Mouse (Mus musculus): ENCODE results near the gene Abca8b. TPM values are rescaled to one million over a fixed set of nuclear protein-coding genes. Genes with fewer than 3 reads are reported as not detected.
"Not testable (repeated sequence)": the region's sequence is repeated elsewhere in the genome, so short reads cannot be mapped to it uniquely, and the experiment has no call there.

The Abca8b gene
- polyA plus RNA-seq, 1 experiment from 2014 or later = 0.58 TPM

GRCm38 (mm10) chr11:109988164-109988563, 7.5 kb downstream of the Abca8b start:
- no peak for ATAC-seq (ENCODE audit: insufficient number of reproducible peaks, insufficient read depth, low FRiP score, low read depth)
- Histone ChIP-seq H3K4me1 (ENCODE audit: control insufficient read depth, insufficient read depth, low read length) (no peaks in the 10 kb centered on the region), H3K36me3 (ENCODE audit: control insufficient read depth, insufficient read depth, low read length) (no peaks in the 10 kb centered on the region), H3K9ac (replicated peaks; ENCODE audit: low read depth, low read length) (no peak overlapping the region), H3K4me2 (replicated peaks; ENCODE audit: low read depth, low read length) (no peak overlapping the region), H3K27me3 (ENCODE audit: control insufficient read depth, insufficient read depth, low read length) (no peaks in the 10 kb centered on the region), H3K4me3 (ENCODE audit: low read depth, low read length) (no peak overlapping the region), H3K9me3 (ENCODE audit: control insufficient read depth, low read depth, low read length) (no peaks in the 10 kb centered on the region), H3K27ac (ENCODE audit: low read length) (no peak overlapping the region)
- WGBS = 41% methylated on average over 1 of the region's 1 CpGs

GRCm38 (mm10) chr11:109987460-109988072, 8.1 kb downstream of the Abca8b start:
- not testable (repeated sequence) for ATAC-seq (ENCODE audit: insufficient number of reproducible peaks, insufficient read depth, low FRiP score, low read depth); H3K9me3 ChIP-seq (ENCODE audit: control insufficient read depth, low read depth, low read length); H3K27ac ChIP-seq (ENCODE audit: low read length); H3K36me3 ChIP-seq (ENCODE audit: control insufficient read depth, insufficient read depth, low read length); H3K4me3 ChIP-seq (ENCODE audit: low read depth, low read length); H3K4me1 ChIP-seq (ENCODE audit: control insufficient read depth, insufficient read depth, low read length); H3K27me3 ChIP-seq (ENCODE audit: control insufficient read depth, insufficient read depth, low read length); H3K9ac ChIP-seq (replicated peaks; ENCODE audit: low read depth, low read length); H3K4me2 ChIP-seq (replicated peaks; ENCODE audit: low read depth, low read length)
- WGBS = 29% methylated on average over 10 of the region's 11 CpGs

GRCm38 (mm10) chr11:109981872-109982271, 13.8 kb downstream of the Abca8b start:
- 93% methylated on average over 2 of the region's 2 CpGs for WGBS

GRCm38 (mm10) chr11:109970521-109970920, 25.1 kb downstream of the Abca8b start:
- no peak overlapping the region for H3K4me3 ChIP-seq (ENCODE audit: low read depth, low read length)
- H3K9ac ChIP-seq (replicated peaks; ENCODE audit: low read depth, low read length) = no peak overlapping the region
- no peaks in the 10 kb centered on the region for H3K36me3 ChIP-seq (ENCODE audit: control insufficient read depth, insufficient read depth, low read length)
- no peak overlapping the region for H3K27ac ChIP-seq (ENCODE audit: low read length)
- no peaks in the 10 kb centered on the region for H3K27me3 ChIP-seq (ENCODE audit: control insufficient read depth, insufficient read depth, low read length)
- 79% methylated on average over 4 of the region's 4 CpGs for WGBS
- no peaks in the 10 kb centered on the region for H3K4me1 ChIP-seq (ENCODE audit: control insufficient read depth, insufficient read depth, low read length)
- no peak overlapping the region for H3K4me2 ChIP-seq (replicated peaks; ENCODE audit: low read depth, low read length)
- no peaks in the 10 kb centered on the region for H3K9me3 ChIP-seq (ENCODE audit: control insufficient read depth, low read depth, low read length)
- ATAC-seq (ENCODE audit: insufficient number of reproducible peaks, insufficient read depth, low FRiP score, low read depth) = no peak

More at GRCm38 (mm10) chr11:109981872-109982271, 13.8 kb downstream of the Abca8b start:
- Histone ChIP-seq H3K27me3 (ENCODE audit: control insufficient read depth, insufficient read depth, low read length) (no peaks in the 10 kb centered on the region), H3K4me3 (ENCODE audit: low read depth, low read length) (no peak overlapping the region), H3K36me3 (ENCODE audit: control insufficient read depth, insufficient read depth, low read length) (no peaks in the 10 kb centered on the region), H3K4me2 (replicated peaks; ENCODE audit: low read depth, low read length) (no peak overlapping the region), H3K9ac (replicated peaks; ENCODE audit: low read depth, low read length) (no peak overlapping the region), H3K4me1 (ENCODE audit: control insufficient read depth, insufficient read depth, low read length) (no peaks in the 10 kb centered on the region), H3K27ac (ENCODE audit: low read length) (no peak overlapping the region), H3K9me3 (ENCODE audit: control insufficient read depth, low read depth, low read length) (no peaks in the 10 kb centered on the region)
- ATAC-seq (ENCODE audit: insufficient number of reproducible peaks, insufficient read depth, low FRiP score, low read depth) = no peak

- Histone ChIP-seq H3K36me3 (ENCODE audit: control insufficient read depth, insufficient read depth, low read length) (no peaks in the 10 kb centered on the region), H3K27ac (ENCODE audit: low read length) (no peak overlapping the region), H3K9ac (replicated peaks; ENCODE audit: low read depth, low read length) (no peak overlapping the region), H3K4me2 (replicated peaks; ENCODE audit: low read depth, low read length) (no peak overlapping the region), H3K4me1 (ENCODE audit: control insufficient read depth, insufficient read depth, low read length) (no peaks in the 10 kb centered on the region), H3K4me3 (ENCODE audit: low read depth, low read length) (no peak overlapping the region), H3K27me3 (ENCODE audit: control insufficient read depth, insufficient read depth, low read length) (no peaks in the 10 kb centered on the region), H3K9me3 (ENCODE audit: control insufficient read depth, low read depth, low read length) (no peaks in the 10 kb centered on the region)
- WGBS = 83% methylated on average over 4 of the region's 4 CpGs
- ATAC-seq (ENCODE audit: insufficient number of reproducible peaks, insufficient read depth, low FRiP score, low read depth) = no peak
Observed at GRCm38 (mm10) chr11:109961495-109962492, 33.9 kb downstream of the Abca8b start.

GRCm38 (mm10) chr11:109955185-109955584, 40.5 kb downstream of the Abca8b start:
- H3K36me3 ChIP-seq (ENCODE audit: control insufficient read depth, insufficient read depth, low read length) = no peaks in the 10 kb centered on the region
- no peaks in the 10 kb centered on the region for H3K4me1 ChIP-seq (ENCODE audit: control insufficient read depth, insufficient read depth, low read length)
- no peak for ATAC-seq (ENCODE audit: insufficient number of reproducible peaks, insufficient read depth, low FRiP score, low read depth)
- H3K4me2 ChIP-seq (replicated peaks; ENCODE audit: low read depth, low read length) = no peak overlapping the region
- no peaks in the 10 kb centered on the region for H3K9me3 ChIP-seq (ENCODE audit: control insufficient read depth, low read depth, low read length)
- no peaks in the 10 kb centered on the region for H3K27me3 ChIP-seq (ENCODE audit: control insufficient read depth, insufficient read depth, low read length)
- 89% methylated on average over 1 of the region's 1 CpGs for WGBS
- no peak overlapping the region for H3K4me3 ChIP-seq (ENCODE audit: low read depth, low read length)
- no peak overlapping the region for H3K9ac ChIP-seq (replicated peaks; ENCODE audit: low read depth, low read length)
- no peak overlapping the region for H3K27ac ChIP-seq (ENCODE audit: low read length)

GRCm38 (mm10) chr11:109936915-109937314, 58.7 kb downstream of the Abca8b start:
- Histone ChIP-seq H3K9ac (replicated peaks; ENCODE audit: low read depth, low read length) (no peak overlapping the region), H3K36me3 (ENCODE audit: control insufficient read depth, insufficient read depth, low read length) (no peaks in the 10 kb centered on the region), H3K27ac (ENCODE audit: low read length) (no peak overlapping the region), H3K4me2 (replicated peaks; ENCODE audit: low read depth, low read length) (no peak overlapping the region), H3K27me3 (ENCODE audit: control insufficient read depth, insufficient read depth, low read length) (no peaks in the 10 kb centered on the region), H3K4me3 (ENCODE audit: low read depth, low read length) (no peak overlapping the region), H3K4me1 (ENCODE audit: control insufficient read depth, insufficient read depth, low read length) (no peaks in the 10 kb centered on the region), H3K9me3 (ENCODE audit: control insufficient read depth, low read depth, low read length) (no peaks in the 10 kb centered on the region)
- no peak for ATAC-seq (ENCODE audit: insufficient number of reproducible peaks, insufficient read depth, low FRiP score, low read depth)
- 84% methylated on average over 5 of the region's 5 CpGs for WGBS

- not testable (repeated sequence) for H3K4me1 ChIP-seq (ENCODE audit: control insufficient read depth, insufficient read depth, low read length); H3K4me3 ChIP-seq (ENCODE audit: low read depth, low read length); H3K36me3 ChIP-seq (ENCODE audit: control insufficient read depth, insufficient read depth, low read length); H3K9ac ChIP-seq (replicated peaks; ENCODE audit: low read depth, low read length); H3K27me3 ChIP-seq (ENCODE audit: control insufficient read depth, insufficient read depth, low read length); H3K9me3 ChIP-seq (ENCODE audit: control insufficient read depth, low read depth, low read length); ATAC-seq (ENCODE audit: insufficient number of reproducible peaks, insufficient read depth, low FRiP score, low read depth); H3K4me2 ChIP-seq (replicated peaks; ENCODE audit: low read depth, low read length); H3K27ac ChIP-seq (ENCODE audit: low read length)
- 30% methylated on average over 4 of the region's 4 CpGs for WGBS
Observed at GRCm38 (mm10) chr11:109933207-109933606, 62.4 kb downstream of the Abca8b start.
